Mouse (Mus musculus) CH12F3 (cell line): ENCODE results near the gene Vmp1.

Experiments used
- in situ Hi-C: fragments of 300-500 bp; cut with MboI; formaldehyde crosslinking; loops from 2 replicates; pipeline ENCODE4 v1.14.3; 2020; ENCODE audit warnings: low sequenced_read_pairs

The Vmp1 gene

GRCm38 (mm10) chr11:86604732-86605520 lies 78.7 kb downstream of the Vmp1 start:
- in situ Hi-C loops = no loop called here

- in situ Hi-C loops = no loop called here
These were observed 79.3 kb downstream of the Vmp1 start for GRCm38 (mm10) chr11:86604289-86604688.

DNA sequence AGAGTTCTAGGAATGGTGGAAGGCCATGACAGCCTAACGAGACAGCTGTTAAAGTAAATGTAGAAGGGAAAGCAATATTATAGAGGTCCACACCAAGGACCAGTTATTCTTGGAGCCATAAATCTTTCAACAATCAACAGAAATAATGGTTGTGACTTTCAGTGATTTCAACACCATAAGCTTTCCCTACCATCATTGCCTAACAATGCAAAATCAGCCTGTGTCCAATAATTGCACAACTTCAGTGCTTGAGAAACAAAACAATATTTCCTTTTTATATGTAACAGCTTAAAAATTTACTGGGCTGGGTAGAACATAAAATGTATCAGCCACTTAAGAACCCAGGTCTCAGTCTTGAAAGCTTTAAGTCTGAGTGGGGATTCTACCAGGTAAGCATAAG lies 79.9 kb downstream of the Vmp1 start:
- in situ Hi-C loops = no loop called here

DNA sequence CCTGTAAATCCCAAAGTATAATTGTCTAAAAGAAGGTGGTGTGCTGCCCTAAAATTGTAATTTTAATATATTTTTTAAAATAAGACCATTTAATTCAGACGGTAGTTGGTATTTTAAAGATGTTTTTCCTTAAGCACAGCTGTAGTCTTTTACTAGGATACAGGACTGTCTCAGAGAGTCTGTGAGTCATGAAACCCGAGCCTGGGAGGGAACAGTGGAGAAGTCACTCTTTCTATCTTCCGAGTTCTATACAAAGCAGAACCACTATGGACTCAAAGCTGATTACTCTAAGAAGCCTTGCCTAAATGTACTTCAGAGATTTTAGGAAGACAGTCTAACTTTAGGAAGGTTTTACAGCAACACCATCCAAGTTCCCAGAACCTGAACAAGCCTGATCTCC lies 81.5 kb downstream of the Vmp1 start:
- in situ Hi-C loops = no loop called here

- in situ Hi-C loops = no loop called here
These were observed 83.5 kb downstream of the Vmp1 start for GRCm38 (mm10) chr11:86600209-86600557.

GRCm38 (mm10) chr11:86599378-86600208 lies 84.0 kb downstream of the Vmp1 start:
- in situ Hi-C loops = no loop called here

GRCm38 (mm10) chr11:86598572-86598971 lies 85.1 kb downstream of the Vmp1 start:
- in situ Hi-C loops = no loop called here

- in situ Hi-C loops = no loop called here
These were observed 85.5 kb downstream of the Vmp1 start for GRCm38 (mm10) chr11:86598154-86598553.

GRCm38 (mm10) chr11:86596976-86597375 lies 86.7 kb downstream of the Vmp1 start:
- in situ Hi-C loops = no loop called here

DNA sequence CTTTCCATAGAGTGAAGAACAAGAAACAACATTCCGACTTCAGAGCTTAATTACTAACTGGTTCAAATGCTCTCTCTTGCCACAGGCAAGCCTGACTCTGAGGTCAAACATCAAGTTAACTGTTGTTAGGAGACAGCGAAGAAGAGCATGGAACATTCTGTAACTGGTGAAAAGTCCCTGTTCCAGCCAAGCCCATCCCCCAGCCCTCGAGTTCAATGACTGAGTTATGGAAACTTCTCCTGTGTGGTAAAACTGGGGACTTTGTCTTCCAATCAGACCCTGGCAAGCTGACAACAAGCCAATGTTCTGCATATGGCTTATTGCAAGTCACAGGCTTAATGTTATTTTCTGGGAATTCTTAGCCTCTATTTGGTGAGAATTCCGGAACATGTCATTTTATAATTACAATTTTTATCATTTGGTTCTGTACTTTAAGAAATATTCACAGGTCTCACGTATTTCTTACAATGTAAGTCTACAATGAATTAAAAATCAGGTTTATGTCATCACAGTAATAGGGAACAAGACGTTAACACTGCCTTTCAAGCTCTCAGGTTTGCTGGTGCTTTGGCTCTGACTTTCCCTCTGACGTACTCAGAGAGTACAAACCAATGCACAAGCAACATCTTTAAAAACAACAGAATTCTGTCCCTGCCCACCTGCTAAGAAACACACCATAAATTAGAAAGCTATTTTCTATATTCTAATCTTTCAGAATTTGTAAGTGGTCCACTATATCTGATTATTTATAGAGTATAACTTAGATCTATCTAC lies 87.3 kb downstream of the Vmp1 start:
- in situ Hi-C loops = no loop called here

GRCm38 (mm10) chr11:86595366-86595765 lies 88.3 kb downstream of the Vmp1 start:
- in situ Hi-C loops = no loop called here

DNA sequence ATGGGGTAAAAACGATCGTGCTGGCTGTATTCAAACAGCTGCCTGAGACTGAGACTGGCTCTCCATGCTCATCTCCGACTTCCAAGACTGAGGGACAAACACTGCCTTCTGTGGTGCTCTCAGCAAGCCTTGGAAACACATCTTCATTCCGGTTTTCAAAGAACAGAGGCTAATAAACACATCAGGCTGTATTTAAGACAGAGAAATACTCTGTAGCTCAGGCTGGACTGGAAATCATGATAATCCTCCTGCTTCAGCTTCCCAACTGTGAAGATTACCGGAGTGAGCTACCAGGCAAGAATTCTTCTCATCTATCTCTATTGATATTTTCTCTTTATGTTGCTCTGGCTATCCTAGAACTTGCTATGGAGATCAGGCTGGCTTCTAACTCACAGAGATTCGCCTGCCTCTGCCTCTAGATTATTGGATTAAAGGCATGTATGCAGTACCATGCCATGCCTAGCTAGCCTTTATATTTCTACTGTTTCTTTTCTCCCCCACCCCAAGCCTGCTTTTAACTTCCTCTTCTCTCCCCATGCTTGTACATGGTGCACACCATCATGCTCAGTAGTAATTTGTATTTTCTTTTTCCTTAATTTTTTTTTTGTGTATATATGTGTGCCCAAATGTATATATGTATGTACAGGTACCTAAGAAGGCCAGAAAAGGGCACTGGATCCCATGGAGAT lies 89.3 kb downstream of the Vmp1 start:
- in situ Hi-C loops = no loop called here

DNA sequence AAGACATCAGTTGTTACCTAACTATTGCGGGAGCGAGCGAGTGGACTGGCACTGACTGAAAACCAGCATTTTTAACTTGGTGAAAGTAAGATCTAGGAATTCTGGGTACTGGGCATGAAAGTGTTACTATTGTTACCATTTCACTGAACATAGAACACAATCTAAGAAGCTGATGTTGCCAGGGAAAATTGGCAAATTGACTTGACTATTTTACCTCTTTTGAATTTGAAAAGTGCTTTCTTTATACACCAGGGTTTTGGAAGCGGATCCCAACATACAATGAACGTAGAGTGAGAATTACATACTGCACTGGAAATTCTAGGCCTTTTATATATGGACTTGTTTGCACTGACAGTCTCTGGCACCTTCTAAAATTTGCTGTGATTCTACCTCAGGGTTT lies 90.2 kb downstream of the Vmp1 start:
- in situ Hi-C loops = no loop called here

GRCm38 (mm10) chr11:86592993-86593392 lies 90.6 kb downstream of the Vmp1 start:
- in situ Hi-C loops = no loop called here

- in situ Hi-C loops = no loop called here
These were observed 91.6 kb downstream of the Vmp1 start for GRCm38 (mm10) chr11:86591931-86592616.

GRCm38 (mm10) chr11:86591301-86591845 lies 92.3 kb downstream of the Vmp1 start:
- in situ Hi-C loops = no loop called here

GRCm38 (mm10) chr11:86590579-86590978 lies 93.1 kb downstream of the Vmp1 start:
- in situ Hi-C loops = no loop called here

GRCm38 (mm10) chr11:86590066-86590465 lies 93.6 kb downstream of the Vmp1 start:
- in situ Hi-C loops = no loop called here

DNA sequence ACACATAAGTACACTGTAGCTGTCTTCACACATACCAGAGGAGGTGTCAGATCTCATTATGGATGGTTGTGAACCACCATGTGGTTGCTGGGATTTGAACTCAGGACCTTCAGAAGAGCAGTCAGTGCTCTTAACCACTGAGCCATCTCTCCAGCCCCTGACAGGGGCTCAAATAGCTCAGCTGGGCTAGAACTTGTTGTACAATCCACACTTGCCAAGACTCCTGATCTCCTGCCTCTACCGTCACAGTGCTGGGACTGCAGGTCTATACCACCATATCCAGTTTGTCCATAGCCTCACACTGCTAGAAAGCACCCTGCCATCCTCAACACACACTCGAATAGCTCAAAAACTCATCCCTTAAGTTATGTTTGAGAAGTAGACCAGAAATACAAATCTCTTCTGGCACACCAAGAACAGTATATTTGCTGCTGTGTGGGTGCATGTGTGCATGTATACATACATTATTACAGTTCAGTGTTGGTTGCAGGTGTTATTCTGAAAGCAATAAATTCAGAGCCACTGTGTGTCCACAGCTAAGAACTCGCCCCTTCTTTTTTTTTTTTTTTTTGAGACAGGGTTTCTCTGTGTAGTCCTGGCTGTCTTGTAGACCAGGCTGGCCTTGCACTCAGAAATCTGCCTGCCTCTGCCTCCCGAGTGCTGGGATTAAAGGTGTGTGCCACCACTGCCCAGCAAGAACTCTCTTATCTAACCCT lies 94.9 kb downstream of the Vmp1 start:
- in situ Hi-C loops = no loop called here
